Mouse (Mus musculus) naive thymus-derived CD4-positive, alpha-beta T cell, adult 2 months (primary cell): ENCODE measurements around the gene Foxo6.

Experiments
- DNase-seq: peaks from one replicate; pipeline ENCODE4 v3.0.0-alpha.2; 2011; ENCODE audit warnings: low read depth

Gene Foxo6

DNA sequence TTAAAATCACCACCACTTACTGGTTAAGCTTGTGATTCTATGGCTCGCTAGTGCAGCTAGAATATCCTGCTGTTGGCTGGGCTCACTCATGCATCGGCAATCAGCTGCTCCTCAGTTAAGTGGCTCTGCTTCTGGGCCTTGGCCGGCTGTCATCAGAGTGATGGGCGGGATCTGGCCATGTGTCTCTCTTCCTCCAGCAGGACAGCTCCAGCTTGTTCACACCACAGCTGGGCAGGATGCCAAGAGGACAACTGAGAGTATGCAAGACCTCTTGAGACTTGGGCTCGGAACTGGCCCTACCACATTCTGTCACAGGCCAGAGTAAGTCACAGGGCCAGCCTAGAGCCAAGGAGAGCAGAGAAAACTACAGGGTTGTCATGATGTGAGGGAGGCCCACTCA is 39.7 kb downstream of the Foxo6 start:
- DNase-seq = no peak

GRCm38 (mm10) chr4:120246086-120246485 is 41.1 kb downstream of the Foxo6 start:
- no peak for DNase-seq

- DNase-seq = no peak
These were observed 44.3 kb downstream of the Foxo6 start for GRCm38 (mm10) chr4:120242783-120243262.

DNA sequence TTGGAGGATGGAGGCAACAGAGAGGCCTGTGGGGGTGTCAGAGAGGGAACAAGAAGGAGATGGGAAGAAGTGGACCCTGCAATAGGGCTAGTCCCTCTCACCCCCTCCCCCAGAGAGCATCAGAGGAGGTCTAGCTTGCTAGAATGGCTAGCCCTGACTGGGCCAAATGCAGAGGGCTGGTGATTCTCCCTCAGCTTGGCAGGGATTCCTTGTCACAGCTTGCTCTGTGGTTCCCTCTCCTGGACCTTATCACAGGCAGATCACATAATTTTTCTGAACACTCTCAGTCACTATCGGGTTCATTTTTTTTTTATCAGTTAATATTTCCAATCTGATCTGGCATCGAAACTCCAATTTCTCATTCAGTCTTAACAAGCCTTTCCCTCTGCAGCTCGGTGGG is 46.0 kb downstream of the Foxo6 start:
- no peak for DNase-seq

DNA sequence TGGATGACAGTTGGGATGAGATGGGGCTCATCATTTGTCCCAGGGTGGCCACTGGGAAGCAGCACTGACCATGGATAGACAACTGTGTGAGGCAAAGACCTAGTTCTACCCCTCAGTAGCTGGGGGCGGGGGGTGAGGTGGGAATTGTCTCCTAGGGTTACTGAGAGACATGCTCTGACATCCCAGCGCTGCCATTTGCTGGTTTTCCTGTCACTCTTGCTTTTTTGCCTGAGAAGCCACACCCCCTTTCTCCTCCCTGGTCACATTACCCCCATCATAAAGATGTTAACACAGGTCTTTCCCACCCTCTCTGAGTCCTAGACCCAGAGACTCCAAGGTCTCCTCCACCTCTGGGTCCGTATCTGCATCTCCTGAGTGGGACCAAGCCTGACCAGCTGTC is 47.7 kb downstream of the Foxo6 start:
- no peak for DNase-seq

DNA sequence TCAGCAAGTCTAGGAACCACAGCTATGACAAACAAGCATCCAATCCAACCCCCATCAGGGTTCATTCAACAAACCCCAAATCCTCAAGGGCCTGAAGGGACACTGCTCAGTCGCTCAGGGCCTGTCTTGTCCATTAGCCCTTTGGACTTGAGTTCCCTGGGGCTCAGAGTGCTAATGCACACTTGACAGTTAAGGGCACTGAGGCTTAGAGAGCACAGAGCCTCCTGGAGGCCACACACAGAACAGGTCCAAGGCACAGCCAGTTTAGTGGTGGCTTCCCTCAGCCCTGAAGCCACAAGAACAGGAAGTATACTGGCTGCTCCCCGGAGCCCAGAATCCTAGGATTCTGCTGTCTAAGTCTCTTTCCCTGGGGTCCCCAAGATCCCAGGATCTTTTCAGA is 53.9 kb downstream of the Foxo6 start:
- DNase-seq = no peak

- no peak for DNase-seq
These were observed 54.6 kb downstream of the Foxo6 start for GRCm38 (mm10) chr4:120232541-120232940.

DNA sequence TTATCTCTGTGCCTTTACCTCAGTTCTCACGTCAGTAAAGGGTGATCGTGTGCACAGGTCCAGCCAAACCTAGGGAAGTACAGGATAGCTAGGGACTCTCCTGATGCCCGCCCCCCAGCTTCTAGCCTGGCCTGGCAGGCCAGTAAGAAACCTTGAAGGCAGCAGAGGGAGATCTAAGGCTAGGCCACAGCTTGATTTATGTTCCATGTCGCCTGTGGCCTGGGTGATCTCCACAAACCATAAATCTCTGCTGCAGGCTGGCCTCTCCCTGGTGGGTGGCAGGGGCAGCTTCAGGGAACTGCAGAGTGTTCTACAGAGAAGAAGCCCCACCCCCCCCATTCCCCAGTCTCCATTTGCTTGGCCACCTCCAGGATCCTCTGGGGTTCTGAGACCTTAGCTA is 55.2 kb downstream of the Foxo6 start:
- no peak for DNase-seq

DNA sequence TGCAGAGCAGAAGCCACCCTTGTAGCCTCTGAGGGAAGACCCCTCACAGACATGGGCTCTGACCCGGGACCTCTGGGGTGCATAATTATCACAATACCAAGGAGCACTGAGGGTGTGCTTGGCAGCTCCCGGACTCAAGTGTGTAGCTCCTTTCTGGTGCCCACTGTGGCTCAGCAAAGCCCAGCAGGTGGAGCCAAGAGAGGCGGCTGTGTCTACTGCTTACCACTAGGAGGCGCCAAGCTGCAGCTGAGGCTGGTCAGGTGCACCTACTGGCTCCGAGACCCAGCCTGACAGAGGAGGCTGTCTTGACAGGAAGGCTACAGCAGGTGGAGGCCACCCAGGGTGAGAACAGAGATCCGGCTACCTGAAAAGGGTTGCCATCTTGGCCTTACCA is 56.9 kb downstream of the Foxo6 start:
- DNase-seq = peak; percentile 18

DNA sequence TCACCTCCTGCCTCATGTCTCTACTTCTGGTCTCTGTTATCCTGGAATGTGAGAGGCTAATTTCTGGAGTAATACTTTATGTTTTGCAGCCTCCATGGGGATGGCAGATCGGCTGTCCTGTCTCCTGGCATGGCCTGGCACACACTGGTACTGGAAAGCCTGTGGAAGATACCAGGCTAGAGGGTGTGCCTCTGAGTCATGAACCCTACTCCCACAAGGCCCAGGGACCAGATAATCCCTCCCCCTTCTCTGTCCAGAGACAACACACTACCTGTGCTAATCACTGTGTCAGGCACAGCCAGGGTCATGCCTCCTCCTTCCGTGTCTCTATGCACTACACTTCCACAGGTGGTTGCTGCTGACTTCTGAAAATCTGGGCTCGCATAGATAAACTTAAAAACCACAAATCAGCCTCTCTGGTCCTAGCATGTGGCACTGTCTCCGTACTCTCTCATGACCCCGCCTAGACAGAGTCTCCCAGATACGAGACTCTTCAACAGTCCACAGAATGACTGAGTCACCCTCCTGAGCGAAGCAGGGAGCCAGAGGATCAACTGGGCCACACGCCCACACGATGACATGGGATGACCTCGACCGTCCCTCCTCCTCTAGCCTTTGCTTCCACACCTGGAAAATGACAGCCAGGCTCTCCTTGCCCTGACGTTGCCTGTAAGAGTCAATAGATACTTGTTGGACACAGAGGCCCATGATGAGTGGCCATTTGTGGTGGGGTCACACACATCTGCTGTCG is 57.5 kb downstream of the Foxo6 start:
- no peak for DNase-seq

GRCm38 (mm10) chr4:120228613-120229012 is 58.5 kb downstream of the Foxo6 start:
- no peak for DNase-seq

DNA sequence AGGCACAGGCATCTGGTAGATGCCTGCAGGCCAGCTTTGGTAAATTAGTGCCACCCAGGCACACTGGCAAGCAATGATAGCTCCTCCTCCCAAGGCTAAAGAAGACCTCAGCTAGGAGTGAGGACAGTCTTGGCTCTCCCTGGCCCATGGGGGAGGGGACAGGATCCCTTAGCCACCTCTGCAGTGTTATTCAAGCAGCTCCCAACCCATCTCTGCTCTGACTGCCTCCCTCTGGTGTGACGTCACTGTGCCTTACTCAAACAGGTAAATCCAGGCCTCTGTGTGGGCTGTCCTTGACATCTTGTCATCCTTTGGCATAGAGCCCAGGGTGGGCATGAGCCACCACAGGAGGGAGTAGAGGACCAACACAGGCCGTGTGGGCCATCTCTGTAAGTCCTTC is 59.9 kb downstream of the Foxo6 start:
- no peak for DNase-seq

DNA sequence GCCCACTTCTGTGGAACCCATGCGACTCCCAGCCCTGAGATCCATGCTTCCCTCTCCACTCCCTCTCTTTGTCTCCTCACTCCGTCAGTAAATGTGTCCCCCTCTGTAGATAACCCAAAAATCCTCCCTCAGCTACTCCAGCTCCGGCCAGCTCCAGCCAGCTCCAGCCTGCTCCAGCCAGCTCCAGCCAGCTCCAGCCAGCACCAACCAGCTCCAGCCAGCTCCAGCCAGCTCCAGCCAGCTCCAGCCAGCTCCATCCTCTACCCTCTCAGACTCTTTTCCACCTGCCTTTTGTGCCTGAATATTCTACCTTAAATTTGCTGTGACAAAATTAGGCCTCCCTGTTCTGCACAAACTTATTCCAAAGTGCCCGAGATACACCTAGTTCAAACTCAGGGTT is 60.5 kb downstream of the Foxo6 start:
- DNase-seq = no peak

GRCm38 (mm10) chr4:120225135-120225780 is 61.9 kb downstream of the Foxo6 start:
- DNase-seq = peak; percentile 29

DNA sequence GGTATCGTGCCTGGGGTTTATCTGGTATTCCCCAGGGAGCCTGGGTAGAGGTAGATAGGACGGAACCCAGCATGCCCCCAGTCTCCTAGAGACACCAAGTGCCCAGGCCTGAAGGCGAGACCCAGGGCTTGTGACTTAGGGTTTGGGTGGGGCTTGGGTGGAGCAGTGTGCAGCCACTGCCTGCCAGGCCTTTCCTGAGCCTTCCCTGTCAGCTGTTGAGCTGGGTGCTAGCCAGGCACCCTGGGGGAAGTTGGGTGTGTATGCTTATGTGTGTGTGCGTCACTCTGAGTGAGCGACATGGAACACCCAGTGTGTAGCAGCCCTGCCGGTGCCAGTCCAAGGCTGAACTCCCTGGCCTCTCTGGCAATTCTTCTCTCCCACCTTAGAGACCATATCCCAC is 63.3 kb downstream of the Foxo6 start:
- DNase-seq = no peak

GRCm38 (mm10) chr4:120223108-120223745 is 63.9 kb downstream of the Foxo6 start:
- DNase-seq = no peak

- DNase-seq = no peak
These were observed 65.4 kb downstream of the Foxo6 start for GRCm38 (mm10) chr4:120221708-120222107.

DNA sequence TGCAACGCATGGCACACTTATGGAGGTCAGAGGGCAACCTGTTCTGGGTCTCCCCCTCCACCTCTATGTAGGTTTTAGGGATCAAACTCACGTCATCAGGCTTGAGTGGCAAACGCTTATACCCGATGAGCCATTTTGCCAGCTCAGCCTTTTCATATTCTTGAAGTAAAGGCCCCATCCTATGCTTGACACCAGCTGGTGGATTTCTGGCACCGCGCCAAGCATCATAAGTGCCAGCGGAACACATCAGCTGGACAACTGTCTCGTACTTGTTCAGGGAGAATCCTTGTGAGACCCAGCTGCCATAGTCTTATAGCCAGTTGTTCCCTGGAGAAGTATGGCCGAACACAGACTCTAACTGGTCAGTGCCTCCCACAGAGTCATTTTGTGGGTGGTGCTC is 68.3 kb downstream of the Foxo6 start:
- DNase-seq = no peak
